Mouse (Mus musculus) stomach, postnatal 0 days (tissue): Measurements from ENCODE around the gene Sap30bp.

Experiments used
- CTCF ChIP-seq: IDR thresholded peaks from 2 replicates; pipeline ENCODE4 v1.5.1; 2016; ENCODE audit warnings: antibody characterized with exemption, low read depth, mild to moderate bottlenecking, moderate library complexity
- EP300 ChIP-seq: optimal IDR thresholded peaks from 2 replicates; pipeline ENCODE3; 2016; ENCODE audit warnings: antibody characterized with exemption

DNA sequence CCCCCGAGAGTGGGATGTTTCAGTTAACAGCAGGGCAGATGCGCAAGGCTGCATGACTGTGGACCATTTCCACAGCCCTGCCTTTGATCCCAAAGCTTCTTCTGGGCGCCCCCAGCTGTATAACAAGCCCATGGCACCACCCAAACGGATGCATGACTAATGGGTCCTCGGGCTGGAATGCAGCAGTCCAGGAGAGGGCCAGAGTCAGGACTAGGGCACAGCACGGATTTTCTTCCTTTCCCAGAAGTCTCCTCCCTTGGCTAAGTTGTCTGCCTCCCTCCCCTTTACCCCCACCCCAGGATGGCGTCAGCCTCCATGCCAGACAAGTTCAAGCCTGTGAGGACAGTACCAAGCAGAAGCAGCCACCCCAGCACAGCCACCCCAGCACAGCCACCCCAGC, 24.9 kb downstream of the Sap30bp start:
- TF ChIP-seq CTCF = 0 out of 2 replicates have a peak, but pooled peaks have one; percentile 2
- no peak for TF ChIP-seq EP300
